Mouse (Mus musculus): ENCODE measurements around the gene Flvcr2. TPM values are rescaled to one million over a fixed set of nuclear protein-coding genes. Genes with fewer than 3 reads are reported as not detected.
A peak's percentile ranks its signal among the peaks of the same experiment; 100 is the strongest.

The Flvcr2 gene
- polyA plus RNA-seq, 1 experiment from 2014 or later, result 3.8 TPM

- H3K9me3 ChIP-seq (replicated peaks), result no peaks in the 10 kb centered on the region
- no peak overlapping the region for H3K27ac ChIP-seq
- no peak overlapping the region for H3K4me2 ChIP-seq
- DNase-seq, result no peak
- no peak for ATAC-seq (ENCODE audit: low read depth)
- WGBS (ENCODE audit: insufficient replicate concordance), result 76% methylated on average over 3 of the region's 3 CpGs
- no peaks in the 10 kb centered on the region for H3K36me3 ChIP-seq
- H3K9ac ChIP-seq, result no peak overlapping the region
- H3K4me1 ChIP-seq (replicated peaks), result no peaks in the 10 kb centered on the region
- no peaks in the 10 kb centered on the region for H3K27me3 ChIP-seq
- no peak overlapping the region for H3K4me3 ChIP-seq (replicated peaks)
Observed at GRCm38 (mm10) chr12:85736960-85737359, 9.4 kb upstream of the Flvcr2 start.

- peak overlapping the region; percentile 51 for H3K4me3 ChIP-seq (replicated peaks)
- H3K27ac ChIP-seq, result no peak overlapping the region
- no peaks in the 10 kb centered on the region; the same call in none of the 2 replicates for H3K4me1 ChIP-seq (replicated peaks)
- H3K9me3 ChIP-seq (replicated peaks), result no peaks in the 10 kb centered on the region
- H3K27me3 ChIP-seq, result peaks cover 28% of the 10 kb centered on the region
- 16% methylated on average over 21 of the region's 21 CpGs for WGBS (ENCODE audit: insufficient replicate concordance)
- DNase-seq, result no peak
- peak overlapping the region; percentile 72 for H3K4me2 ChIP-seq
- peak; percentile 33 for ATAC-seq (ENCODE audit: low read depth)
- no peaks in the 10 kb centered on the region for H3K36me3 ChIP-seq
- H3K9ac ChIP-seq, result peak overlapping the region; percentile 36; the same call in 1 of the 2 replicates
Observed at GRCm38 (mm10) chr12:85746696-85747219, 419 bp downstream of the Flvcr2 start.

- H3K27me3 ChIP-seq, result peaks cover 28% of the 10 kb centered on the region
- no peaks in the 10 kb centered on the region; the same call in none of the 2 replicates for H3K4me1 ChIP-seq (replicated peaks)
- no peak overlapping the region for H3K27ac ChIP-seq
- ATAC-seq (ENCODE audit: low read depth) (0 out of 2 replicates have a peak, but pooled peaks have one; percentile 19), DNase-seq (no peak)
- no peak overlapping the region for H3K9ac ChIP-seq
- WGBS (ENCODE audit: insufficient replicate concordance), result 63% methylated on average over 10 of the region's 10 CpGs
- no peaks in the 10 kb centered on the region for H3K36me3 ChIP-seq
- peak overlapping the region; percentile 72 for H3K4me2 ChIP-seq
- H3K9me3 ChIP-seq (replicated peaks), result no peaks in the 10 kb centered on the region
- peak overlapping the region; percentile 51 for H3K4me3 ChIP-seq (replicated peaks)
Observed at GRCm38 (mm10) chr12:85747343-85747742, 1.0 kb downstream of the Flvcr2 start.

DNA sequence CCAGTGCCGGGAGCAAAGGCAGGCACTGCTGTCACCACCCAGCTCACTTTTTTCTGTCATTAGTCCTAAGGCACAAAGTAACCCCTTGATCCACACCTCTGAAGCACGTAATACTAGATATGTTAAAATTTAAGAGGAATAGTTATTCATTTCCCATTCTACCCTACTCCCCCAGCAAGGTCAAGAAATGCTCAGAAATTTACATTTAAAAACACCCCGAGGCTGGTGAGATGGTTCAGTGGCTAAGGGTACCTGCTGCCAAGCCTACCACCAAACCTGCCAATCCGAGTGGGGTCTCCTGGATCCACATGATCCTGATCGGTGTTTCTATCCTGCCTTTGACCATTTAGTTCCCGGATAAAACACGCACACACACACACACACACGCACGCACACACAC, 3.5 kb downstream of the Flvcr2 start:
- DNase-seq, result no peak
- WGBS (ENCODE audit: insufficient replicate concordance), result 67% methylated on average over 9 of the region's 9 CpGs
- H3K36me3 ChIP-seq, result no peaks in the 10 kb centered on the region

DNA sequence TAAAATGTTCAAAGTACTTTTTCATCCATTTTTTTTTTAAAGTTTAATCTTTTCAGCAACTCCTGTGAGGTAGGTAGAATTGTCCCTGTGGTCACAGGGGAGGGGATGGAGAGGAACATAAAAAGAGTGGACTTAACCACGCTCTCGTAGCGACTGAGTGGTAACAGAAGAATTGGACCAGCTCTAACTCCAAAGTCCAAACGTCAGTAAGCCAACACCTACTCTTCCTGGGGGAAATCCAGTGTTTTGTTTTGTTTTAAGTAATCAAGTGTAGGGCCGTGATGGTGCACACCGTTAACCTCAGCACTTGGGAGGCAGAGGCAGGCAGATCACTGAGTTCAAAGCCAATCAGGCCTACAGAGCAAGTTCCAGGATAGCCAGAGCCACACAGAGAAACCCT, 5.8 kb downstream of the Flvcr2 start:
- no peaks in the 10 kb centered on the region for H3K9me3 ChIP-seq (replicated peaks)
- H3K4me3 ChIP-seq (replicated peaks), result no peak overlapping the region
- H3K4me2 ChIP-seq, result no peak overlapping the region
- ATAC-seq (ENCODE audit: low read depth) (0 out of 2 replicates have a peak, but pooled peaks have one; percentile 24), DNase-seq (no peak)
- no peaks in the 10 kb centered on the region for H3K36me3 ChIP-seq
- WGBS (ENCODE audit: insufficient replicate concordance), result 60% methylated on average over 6 of the region's 6 CpGs
- peaks cover 9% of the 10 kb centered on the region for H3K27me3 ChIP-seq
- no peaks in the 10 kb centered on the region; the same call in 1 of the 2 replicates for H3K4me1 ChIP-seq (replicated peaks)
- H3K27ac ChIP-seq, result no peak overlapping the region
- no peak overlapping the region for H3K9ac ChIP-seq

More for the DNA sequence above, 3.5 kb downstream of the Flvcr2 start:
- no peak for ATAC-seq (ENCODE audit: low read depth)
- Histone ChIP-seq H3K4me2 (no peak overlapping the region), H3K4me3 (replicated peaks) (no peak overlapping the region), H3K4me1 (replicated peaks) (no peaks in the 10 kb centered on the region; the same call in none of the 2 replicates), H3K27ac (no peak overlapping the region), H3K9ac (no peak overlapping the region), H3K9me3 (replicated peaks) (no peaks in the 10 kb centered on the region), H3K27me3 (peaks cover 25% of the 10 kb centered on the region)

GRCm38 (mm10) chr12:85753223-85753622, 6.9 kb downstream of the Flvcr2 start:
- H3K27me3 ChIP-seq, result no peaks in the 10 kb centered on the region
- no peaks in the 10 kb centered on the region for H3K36me3 ChIP-seq
- H3K4me3 ChIP-seq (replicated peaks), result no peak overlapping the region
- DNase-seq (no peak), ATAC-seq (ENCODE audit: low read depth) (no peak)
- H3K27ac ChIP-seq, result no peak overlapping the region
- no peak overlapping the region for H3K4me2 ChIP-seq
- H3K4me1 ChIP-seq (replicated peaks), result no peaks in the 10 kb centered on the region; the same call in 1 of the 2 replicates
- 33% methylated on average over 2 of the region's 2 CpGs for WGBS (ENCODE audit: insufficient replicate concordance)
- H3K9me3 ChIP-seq (replicated peaks), result no peaks in the 10 kb centered on the region
- H3K9ac ChIP-seq, result no peak overlapping the region

- WGBS (ENCODE audit: insufficient replicate concordance), result 41% methylated on average over 5 of the region's 5 CpGs
- Histone ChIP-seq H3K4me2 (no peak overlapping the region), H3K9me3 (replicated peaks) (no peaks in the 10 kb centered on the region), H3K27me3 (no peaks in the 10 kb centered on the region), H3K36me3 (no peaks in the 10 kb centered on the region), H3K4me1 (replicated peaks) (no peaks in the 10 kb centered on the region; the same call in 1 of the 2 replicates), H3K27ac (peak overlapping the region; percentile 9; the same call in 1 of the 2 replicates), H3K9ac (no peak overlapping the region), H3K4me3 (replicated peaks) (no peak overlapping the region)
- ATAC-seq (ENCODE audit: low read depth) (no peak), DNase-seq (no peak)
Observed at GRCm38 (mm10) chr12:85754611-85755265, 8.4 kb downstream of the Flvcr2 start.

GRCm38 (mm10) chr12:85756455-85756854, 10.1 kb downstream of the Flvcr2 start:
- H3K4me1 ChIP-seq (replicated peaks), result no peaks in the 10 kb centered on the region; the same call in 1 of the 2 replicates
- no peaks in the 10 kb centered on the region for H3K27me3 ChIP-seq
- no peaks in the 10 kb centered on the region for H3K36me3 ChIP-seq
- no peak overlapping the region for H3K27ac ChIP-seq
- no peak overlapping the region for H3K4me2 ChIP-seq
- DNase-seq (no peak), ATAC-seq (ENCODE audit: low read depth) (no peak)
- WGBS (ENCODE audit: insufficient replicate concordance), result 46% methylated on average over 3 of the region's 3 CpGs
- no peaks in the 10 kb centered on the region for H3K9me3 ChIP-seq (replicated peaks)
- no peak overlapping the region for H3K9ac ChIP-seq
- H3K4me3 ChIP-seq (replicated peaks), result no peak overlapping the region

- Histone ChIP-seq H3K4me1 (replicated peaks) (no peaks in the 10 kb centered on the region), H3K36me3 (no peaks in the 10 kb centered on the region), H3K27me3 (no peaks in the 10 kb centered on the region), H3K9ac (no peak overlapping the region), H3K4me2 (no peak overlapping the region), H3K27ac (no peak overlapping the region), H3K9me3 (replicated peaks) (no peaks in the 10 kb centered on the region), H3K4me3 (replicated peaks) (no peak overlapping the region)
- DNase-seq (no peak), ATAC-seq (ENCODE audit: low read depth) (no peak)
- WGBS (ENCODE audit: insufficient replicate concordance), result 51% methylated on average over 3 of the region's 3 CpGs
Observed at GRCm38 (mm10) chr12:85757074-85757473, 10.7 kb downstream of the Flvcr2 start.

DNA sequence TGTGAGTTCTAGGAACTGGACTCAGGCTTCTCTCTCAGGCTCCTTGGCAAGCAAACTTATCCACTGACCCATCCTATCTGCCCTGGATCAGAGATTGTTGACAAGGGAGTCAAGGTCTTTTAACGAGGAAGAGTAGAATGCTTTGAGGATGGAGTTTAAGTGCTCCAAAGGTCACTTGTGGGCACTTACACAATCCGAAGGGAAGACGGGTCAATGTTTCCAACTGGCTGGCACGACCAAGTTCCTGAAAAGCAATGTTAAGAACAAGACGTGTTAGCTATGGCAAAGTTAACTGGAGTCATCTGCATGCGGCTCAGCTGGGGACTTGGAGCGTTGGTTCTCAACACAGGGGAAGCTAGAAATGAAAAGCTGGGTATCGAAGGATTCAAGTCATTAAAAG, 12.4 kb downstream of the Flvcr2 start:
- DNase-seq, result no peak

GRCm38 (mm10) chr12:85761471-85761870, 15.1 kb downstream of the Flvcr2 start:
- no peak overlapping the region for H3K4me3 ChIP-seq (replicated peaks)
- ATAC-seq (ENCODE audit: low read depth), result no peak
- H3K9ac ChIP-seq, result no peak overlapping the region
- no peak for DNase-seq
- no peaks in the 10 kb centered on the region for H3K36me3 ChIP-seq
- WGBS (ENCODE audit: insufficient replicate concordance), result 63% methylated on average over 4 of the region's 4 CpGs
- H3K27me3 ChIP-seq, result no peaks in the 10 kb centered on the region
- 0 out of 2 replicates have a peak, but pooled peaks cover 2% of the 10 kb centered on the region for H3K4me1 ChIP-seq (replicated peaks)
- H3K4me2 ChIP-seq, result no peak overlapping the region
- no peak overlapping the region for H3K27ac ChIP-seq
- H3K9me3 ChIP-seq (replicated peaks), result no peaks in the 10 kb centered on the region

More for the DNA sequence above, 12.4 kb downstream of the Flvcr2 start:
- Histone ChIP-seq H3K4me1 (replicated peaks) (no peaks in the 10 kb centered on the region), H3K27me3 (no peaks in the 10 kb centered on the region), H3K9ac (no peak overlapping the region), H3K27ac (no peak overlapping the region), H3K4me2 (no peak overlapping the region), H3K4me3 (replicated peaks) (no peak overlapping the region), H3K9me3 (replicated peaks) (no peaks in the 10 kb centered on the region), H3K36me3 (no peaks in the 10 kb centered on the region)
- WGBS (ENCODE audit: insufficient replicate concordance), result 72% methylated on average over 8 of the region's 8 CpGs
- no peak for ATAC-seq (ENCODE audit: low read depth)
